ENCODE assay signal across 11 mouse cellular contexts in genomic region chr2:95674347-95674746, GRCm38 (mm10).
DNase-seq lines count a peak whose midpoint lies in the region; ATAC-seq and TF ChIP-seq lines count a peak whose summit lies in the region.
"Had no signal": no experiment of that assay in that cellular context is flagged by ENCODE, and none has a peak within 500 bp of the region (broad histone marks: within the 10 kb centered on the region; RNA-seq: fewer than 3 reads in every experiment).

No protein-coding gene starts in this region.

- ATAC-seq in kidney, postnatal 0 days (replicated peaks; ENCODE audit: low FRiP score, low read depth): no peak
- ATAC-seq in inflammation-experienced regulatory T-cells, adult 6 months: no peak

- H3K4me2 ChIP-seq in kidney, postnatal 0 days (ENCODE audit: low read length): no peak overlapping the region

- H3K27me3 ChIP-seq in kidney, postnatal 0 days (ENCODE audit: insufficient read depth, low read length): no peaks in the 10 kb centered on the region

- H3K4me3 ChIP-seq in kidney, postnatal 0 days (replicated peaks; ENCODE audit: low read depth, low read length): no peak overlapping the region

- TF ChIP-seq CTCF in kidney, postnatal 0 days (IDR thresholded peaks at IDR 0.05; ENCODE audit: low read depth): peak; percentile 55

- no peak overlapping the region for H3K27ac ChIP-seq in kidney, postnatal 0 days
- H3K27ac ChIP-seq: macrophage had no signal

- H3K9ac ChIP-seq in kidney, postnatal 0 days (ENCODE audit: low read depth, low read length): no peak overlapping the region

- no peak for DNase-seq in kidney, postnatal 0 days (ENCODE audit: low spot score)
- DNase-seq in kidney, adult 11 months: no peak
- DNase-seq in right cerebral cortex, postnatal 4 days: peak; percentile 4
- no peak for DNase-seq in right cerebral cortex, postnatal 10 days (ENCODE audit: low spot score in 2 of 2)
- peak; percentile 13 for DNase-seq in brain, adult 2 months (ENCODE audit: low read depth, low spot score)
- peak; percentile 40 for DNase-seq in retina, postnatal 1 day
- DNase-seq in frontal cortex, postnatal 25 days (ENCODE audit: low spot score in 2 of 2): no peak
- DNase-seq: adrenal gland, postnatal 14 days; gastrocnemius, postnatal 14 days had no signal

- H3K4me1 ChIP-seq in kidney, postnatal 0 days (replicated peaks; ENCODE audit: insufficient read depth, low read length): no peaks in the 10 kb centered on the region

- 80% methylated on average over 6 of the region's 6 CpGs for WGBS in kidney, postnatal 0 days

- no peaks in the 10 kb centered on the region for H3K9me3 ChIP-seq in kidney, postnatal 0 days (replicated peaks; ENCODE audit: low read length)

- H3K36me3 ChIP-seq in kidney, postnatal 0 days (ENCODE audit: insufficient read depth, low read length): no peaks in the 10 kb centered on the region

Comparison
In these comparisons a context has a peak if more than half of its experiments do, and no peak if none do; other contexts are left out.
1. DNase-seq: peak in right cerebral cortex, postnatal 4 days (single experiment), brain, adult 2 months (single experiment) and retina, postnatal 1 day (single experiment); none in kidney, postnatal 0 days (single experiment), kidney, adult 11 months (single experiment), right cerebral cortex, postnatal 10 days (0 of 2) and frontal cortex, postnatal 25 days (0 of 2).